Mouse (Mus musculus) testis, postnatal 14 days (tissue): ENCODE results near the gene Ndufs3.

Experiments used
- DNase-seq: peaks from one replicate; pipeline ENCODE4 v3.0.0; 2021; ENCODE audit warnings: low spot score

The Ndufs3 gene

DNA sequence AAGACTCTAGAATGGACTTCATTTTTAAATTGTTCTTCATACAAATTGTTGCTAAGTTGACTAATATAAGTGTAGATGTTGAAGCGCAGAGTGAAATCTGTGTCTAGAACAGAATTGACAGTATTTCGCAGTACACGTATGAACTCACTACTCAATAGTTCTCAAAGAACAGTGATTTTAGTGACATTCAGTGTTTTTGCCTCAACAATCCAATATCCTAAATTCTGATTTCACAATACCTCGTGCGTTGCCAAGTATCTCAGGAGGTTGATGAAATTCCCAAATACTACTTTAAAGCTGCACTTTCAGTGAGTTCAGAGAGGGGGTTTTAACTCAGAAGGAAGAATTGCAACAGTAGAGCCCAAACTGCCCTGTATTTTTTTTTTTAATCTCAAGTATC is 56.3 kb downstream of the Ndufs3 start:
- DNase-seq: no peak

DNA sequence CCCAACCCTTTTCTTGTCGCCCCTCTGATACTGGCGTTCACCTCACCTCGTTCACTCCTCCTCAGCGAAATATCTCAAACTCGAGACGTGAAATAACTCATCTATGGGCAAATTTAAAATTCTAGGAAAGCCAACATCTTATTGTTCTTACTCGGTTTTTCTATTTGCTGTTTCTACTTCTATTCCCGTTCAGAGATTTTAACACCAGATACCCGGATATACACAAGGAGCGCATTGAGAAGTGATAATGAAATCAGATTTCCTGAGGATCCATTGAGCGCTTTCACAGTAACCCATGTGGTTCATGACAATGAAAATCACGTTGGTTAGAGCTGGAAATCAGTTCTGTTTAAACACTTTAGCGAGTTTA is 57.0 kb downstream of the Ndufs3 start:
- DNase-seq: no peak

DNA sequence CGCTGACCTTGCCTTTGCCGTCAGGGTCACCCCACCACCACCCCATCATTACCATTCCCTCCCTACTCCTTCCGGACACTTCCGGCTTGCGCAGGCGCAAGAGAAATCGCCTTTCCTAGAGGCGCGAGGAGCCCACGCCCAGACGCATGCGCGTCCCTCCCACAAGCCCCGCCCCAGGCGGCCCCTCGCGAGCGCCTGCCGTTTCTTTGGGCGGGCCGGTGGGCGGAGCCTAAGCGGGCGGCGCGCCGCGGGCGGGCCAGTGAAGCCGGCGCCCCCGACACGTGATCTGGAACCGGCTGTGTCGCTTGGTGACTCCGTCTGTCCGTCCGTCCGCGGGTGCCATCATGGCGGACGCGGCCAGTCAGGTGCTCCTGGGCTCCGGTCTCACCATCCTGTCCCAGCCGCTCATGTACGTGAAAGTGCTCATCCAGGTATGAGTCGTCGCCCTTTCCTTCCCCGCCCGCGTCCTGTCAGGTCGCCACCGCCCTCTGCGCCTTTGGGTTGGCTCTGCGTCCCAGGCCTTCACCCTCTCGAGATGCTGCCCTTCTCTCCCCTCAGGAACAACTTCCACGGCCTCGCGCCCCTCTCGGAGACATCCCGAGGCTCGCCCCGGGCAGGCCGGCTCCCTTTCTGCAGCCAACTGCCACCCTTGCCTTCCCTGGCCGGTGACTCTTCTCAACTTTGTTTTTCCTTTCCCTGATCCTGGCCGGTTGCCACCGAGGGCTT is 57.5 kb downstream of the Ndufs3 start, which contains the start of gene Mtch2:
Gene Mtch2 (plus strand): TSS at position 201 of the 726 bp plus-strand sequence.
- DNase-seq: peak; percentile 97

DNA sequence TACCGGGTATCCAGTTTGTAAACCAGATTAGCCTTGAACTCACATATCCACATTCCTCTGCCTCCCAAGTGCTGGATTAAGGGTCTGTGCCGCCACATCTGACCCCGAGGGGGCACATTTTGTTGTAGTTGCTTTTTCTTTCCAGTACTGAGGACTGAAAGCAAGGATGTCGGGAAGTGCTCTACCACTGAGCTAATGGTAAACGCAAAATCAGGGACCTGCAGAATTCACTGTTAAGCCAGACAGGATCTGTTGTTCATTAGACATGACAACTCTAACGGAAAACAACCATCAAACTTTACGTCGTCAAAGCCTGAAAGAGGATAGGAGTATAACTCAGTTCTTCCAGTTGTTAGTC is 58.1 kb downstream of the Ndufs3 start:
- no peak for DNase-seq

DNA sequence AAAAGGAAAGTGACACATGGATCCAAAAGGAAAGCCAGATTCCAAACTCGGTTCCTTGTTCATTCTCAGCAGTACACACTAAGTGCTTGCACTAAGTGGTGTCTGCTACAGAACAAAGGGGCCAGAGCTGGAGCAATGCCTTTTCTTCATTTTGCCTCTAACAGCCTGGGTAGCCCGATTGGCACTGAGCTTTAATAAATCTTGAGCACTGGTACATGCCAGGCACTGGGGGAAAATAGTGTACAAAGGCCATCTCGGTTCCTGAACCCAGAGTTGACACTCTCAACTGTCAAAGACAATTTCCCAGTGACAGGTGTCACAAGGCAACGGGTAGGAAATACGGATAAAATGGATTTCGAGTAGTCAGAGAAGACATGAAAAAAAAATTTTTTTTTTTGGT is 58.5 kb downstream of the Ndufs3 start:
- DNase-seq: no peak

DNA sequence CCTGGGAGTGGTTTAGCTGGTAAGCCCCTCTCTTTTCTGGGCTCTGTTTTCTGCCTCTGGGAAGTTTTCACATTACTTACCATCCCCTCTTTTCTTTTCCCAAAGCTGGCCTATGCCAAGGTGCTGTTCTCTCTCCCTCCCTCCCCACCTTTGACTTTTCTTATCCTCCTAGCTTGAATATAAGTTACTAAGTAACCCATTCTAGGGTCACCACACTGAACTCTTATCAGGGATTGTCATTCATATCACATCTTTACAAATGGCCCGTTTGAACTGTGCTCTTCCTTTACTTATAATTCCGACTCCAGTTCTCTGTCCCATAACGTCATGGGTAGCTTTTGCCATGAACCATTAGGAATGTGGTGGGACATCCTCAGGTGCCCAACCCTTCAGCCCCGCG is 59.4 kb downstream of the Ndufs3 start:
- DNase-seq: no peak
